Mouse (Mus musculus) thymus, postnatal 4 days (tissue): ENCODE data around the gene Etl4.

Source experiments
- DNase-seq: peaks from one replicate; pipeline ENCODE4 v3.0.0; 2021

The Etl4 gene

GRCm38 (mm10) chr2:20722165-20722991 is 812.8 kb downstream of the Etl4 start:
- no peak for DNase-seq

DNA sequence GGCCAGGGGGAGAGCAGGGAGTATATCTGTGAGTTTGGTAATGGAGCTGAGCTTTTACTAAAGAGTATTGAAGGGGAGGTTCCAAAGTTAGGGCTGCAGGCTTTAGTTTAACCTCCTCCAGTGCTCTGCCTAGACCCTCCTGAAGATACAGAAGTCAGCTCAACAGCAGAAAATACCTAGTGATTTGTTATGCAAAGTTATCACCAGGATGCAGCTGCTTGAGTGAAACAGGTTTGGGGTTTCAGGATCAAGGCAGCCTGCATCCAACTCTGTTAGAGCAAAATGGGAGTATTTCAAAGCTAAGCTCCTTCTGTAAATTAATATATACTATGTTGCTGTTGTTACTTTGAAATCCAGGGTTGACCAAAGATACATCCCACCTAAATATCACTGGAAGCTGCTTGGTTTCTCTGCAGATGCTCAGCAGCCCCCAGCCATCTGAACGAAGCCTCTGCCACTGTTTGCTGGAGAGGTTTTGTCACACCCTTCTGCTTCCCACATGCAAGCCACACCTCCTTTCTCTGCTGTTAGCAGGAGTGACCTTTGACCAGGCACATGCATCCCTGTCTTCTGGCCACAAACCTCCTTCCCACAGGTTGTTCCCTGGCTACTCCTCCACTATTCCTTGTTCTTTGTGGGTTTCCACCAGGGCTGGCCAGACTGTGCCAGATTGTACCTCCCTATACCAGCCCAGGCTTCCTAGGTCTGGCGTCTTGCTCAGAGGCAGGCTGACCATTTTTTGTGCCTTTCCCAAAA is 814.6 kb downstream of the Etl4 start:
- no peak for DNase-seq

DNA sequence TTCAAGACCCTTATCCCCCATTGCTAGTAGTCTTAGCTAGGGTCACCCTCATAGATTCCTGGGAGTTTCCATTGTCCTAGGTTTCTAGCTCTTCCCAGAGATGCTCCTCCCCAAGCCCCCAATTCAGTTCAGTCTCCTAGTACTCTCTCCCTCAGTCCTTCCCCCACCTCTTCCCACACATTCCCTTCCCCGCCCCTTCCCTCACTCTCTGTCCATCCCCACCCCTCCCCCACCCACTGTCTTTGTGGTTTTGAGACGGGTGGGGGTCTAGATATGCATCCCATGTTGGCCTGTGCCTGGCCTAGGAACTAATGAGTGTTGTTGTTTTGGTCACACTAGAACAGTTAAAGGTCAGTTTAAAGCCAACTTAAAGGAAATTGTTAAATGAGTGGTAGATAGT is 817.4 kb downstream of the Etl4 start:
- DNase-seq: no peak

DNA sequence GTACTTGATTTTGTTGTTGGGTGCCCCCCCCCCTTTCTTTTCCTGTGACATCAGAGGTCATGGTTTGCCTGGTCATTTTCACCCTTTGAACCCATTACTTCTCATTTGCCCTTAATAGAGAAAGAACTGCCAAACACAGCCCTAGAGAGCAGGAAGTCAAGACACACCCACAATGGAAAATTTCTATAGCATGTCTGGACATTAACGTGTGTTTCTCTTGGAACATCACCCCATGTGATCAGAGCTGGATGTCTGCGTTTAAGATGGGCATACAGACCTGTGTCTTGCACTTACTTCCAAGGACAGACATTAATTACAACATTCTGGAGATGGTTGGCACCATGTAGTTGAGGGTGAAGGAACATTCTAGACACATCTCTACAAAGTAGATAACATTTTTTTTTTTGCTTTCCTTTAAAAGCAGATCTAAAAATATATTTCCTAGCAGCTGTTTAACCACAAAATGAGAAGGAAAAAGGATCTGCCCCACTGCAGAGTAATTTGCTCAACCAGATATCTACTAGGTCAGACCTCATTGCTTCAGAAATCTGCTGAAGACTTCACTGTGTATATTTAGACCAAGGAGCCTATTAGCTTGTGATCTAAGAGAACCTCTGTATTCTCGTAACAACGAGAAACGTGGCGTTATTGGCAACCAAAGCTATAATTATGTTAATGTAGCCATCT is 818.3 kb downstream of the Etl4 start:
- DNase-seq: no peak

DNA sequence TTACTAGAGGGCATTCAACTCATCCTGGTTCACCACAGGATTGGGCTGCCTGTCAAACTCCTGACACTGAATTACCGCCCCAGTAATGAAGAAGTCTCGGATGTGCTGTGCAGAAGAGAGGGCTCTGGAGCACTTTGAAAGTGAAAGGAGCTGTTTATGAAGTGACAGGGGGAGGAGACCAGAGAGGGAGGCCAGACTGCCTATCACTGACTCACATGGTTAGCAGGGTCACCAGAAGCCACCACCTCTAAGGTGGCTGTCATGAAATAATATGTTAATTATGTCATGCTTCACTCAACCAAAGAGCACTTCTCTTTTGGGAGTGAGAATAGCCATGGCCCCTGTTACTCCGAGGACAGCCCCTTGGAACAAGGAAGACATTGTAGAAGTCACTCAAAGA is 825.9 kb downstream of the Etl4 start:
- DNase-seq: no peak

GRCm38 (mm10) chr2:20736324-20737015 is 826.9 kb downstream of the Etl4 start:
- no peak for DNase-seq

GRCm38 (mm10) chr2:20737112-20737808 is 827.7 kb downstream of the Etl4 start:
- no peak for DNase-seq

GRCm38 (mm10) chr2:20737837-20738236 is 828.3 kb downstream of the Etl4 start:
- DNase-seq: no peak

GRCm38 (mm10) chr2:20747723-20748122 is 838.1 kb downstream of the Etl4 start:
- no peak for DNase-seq

DNA sequence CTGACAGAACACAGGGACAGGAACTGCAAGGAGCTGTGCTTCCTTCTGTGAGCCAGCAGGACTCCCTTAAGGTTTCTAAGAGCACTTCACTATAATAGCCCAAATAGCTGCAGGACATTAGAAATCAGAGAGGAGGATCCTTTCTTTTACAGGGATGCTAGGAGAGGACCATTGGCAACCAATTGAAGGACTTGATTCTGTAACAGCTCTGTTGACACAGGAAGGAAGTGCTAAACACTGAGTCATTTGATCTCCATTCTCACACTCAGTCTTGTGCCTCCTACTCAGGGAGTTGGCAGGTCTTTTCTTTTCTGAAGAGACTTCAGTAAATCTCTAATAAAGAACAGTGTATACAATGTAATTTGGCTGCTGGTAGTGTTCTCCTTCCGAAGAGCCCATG is 838.9 kb downstream of the Etl4 start:
- DNase-seq: no peak

DNA sequence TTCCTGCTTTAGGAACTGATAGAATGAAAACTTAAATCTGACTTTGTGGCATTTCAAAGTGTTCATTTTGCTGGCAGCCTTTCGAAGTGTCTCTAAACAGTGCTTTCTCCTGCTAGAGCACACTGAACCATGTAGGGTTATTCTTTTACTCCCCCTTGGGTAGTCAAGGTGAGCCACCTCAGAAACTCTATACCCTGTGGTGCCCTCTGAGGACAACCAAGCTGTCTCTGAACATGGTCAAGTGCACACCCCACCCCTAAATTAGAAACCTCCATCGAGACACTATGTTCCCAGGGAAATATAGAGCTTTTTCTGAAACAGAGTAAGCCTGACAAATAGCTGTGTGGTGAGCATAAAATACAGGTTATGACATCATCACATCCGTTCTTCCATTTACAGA is 840.1 kb downstream of the Etl4 start:
- DNase-seq: no peak

DNA sequence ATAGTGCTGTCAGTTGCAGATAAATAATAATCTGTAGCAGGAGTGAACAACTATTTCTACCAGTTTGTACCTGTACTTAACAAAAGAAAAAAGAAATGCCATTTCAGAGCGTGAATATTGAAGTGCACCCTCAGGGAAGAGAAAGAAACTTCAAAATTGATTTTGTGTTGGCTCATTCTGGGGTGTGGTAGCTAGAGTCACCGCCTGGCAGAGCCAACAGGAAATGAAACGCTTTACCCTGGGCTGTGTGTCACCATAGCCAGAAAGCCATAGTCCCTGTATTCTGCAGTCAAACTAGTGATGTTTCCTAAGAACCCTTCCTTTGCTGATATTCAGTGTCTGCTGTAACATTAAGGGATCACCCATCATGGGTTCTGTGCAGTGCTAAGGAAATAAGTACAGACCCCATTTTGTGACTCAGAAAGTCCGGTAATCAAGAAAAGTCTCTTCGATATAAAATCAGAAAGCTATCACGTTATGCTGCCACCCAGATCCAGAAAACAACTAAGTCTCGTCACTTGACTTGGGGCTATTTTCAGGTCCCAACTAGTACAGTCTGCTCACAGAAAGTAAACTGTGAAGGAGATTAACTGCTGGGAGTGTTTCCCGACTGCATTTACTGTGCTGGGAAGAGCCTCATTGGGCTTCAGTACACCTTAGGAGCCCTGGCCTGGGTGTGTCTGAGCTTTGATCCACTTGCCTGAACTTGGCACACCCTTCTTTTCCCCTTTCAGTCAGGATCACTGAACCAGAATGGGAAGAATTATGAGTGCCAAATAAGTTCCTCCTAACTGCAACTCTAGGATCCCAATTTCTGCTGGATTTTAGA is 843.9 kb downstream of the Etl4 start:
- DNase-seq: no peak

GRCm38 (mm10) chr2:20756964-20757363 is 847.4 kb downstream of the Etl4 start:
- no peak for DNase-seq

- no peak for DNase-seq
These were observed 849.6 kb downstream of the Etl4 start for GRCm38 (mm10) chr2:20759045-20759662.

DNA sequence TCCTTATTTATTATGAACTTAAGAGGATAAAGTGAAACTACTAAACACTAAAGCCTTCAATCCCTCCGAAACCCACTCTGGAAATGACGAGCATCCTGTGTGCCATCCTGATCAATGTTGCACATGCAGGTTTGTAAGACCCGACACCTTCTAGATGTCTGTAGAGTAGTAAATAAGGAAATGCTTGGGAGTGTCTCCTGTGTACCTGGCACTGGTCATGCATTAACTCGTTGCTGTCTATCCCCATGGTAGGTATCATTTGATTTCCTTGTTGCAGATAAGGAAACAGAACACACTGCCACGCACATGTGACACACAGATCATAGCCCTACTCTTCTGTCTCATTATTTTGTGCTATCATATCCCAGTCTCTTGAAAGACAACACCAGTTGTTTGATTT is 851.7 kb downstream of the Etl4 start:
- DNase-seq: no peak

- DNase-seq: no peak
These were observed 852.2 kb downstream of the Etl4 start for GRCm38 (mm10) chr2:20761751-20762150.

DNA sequence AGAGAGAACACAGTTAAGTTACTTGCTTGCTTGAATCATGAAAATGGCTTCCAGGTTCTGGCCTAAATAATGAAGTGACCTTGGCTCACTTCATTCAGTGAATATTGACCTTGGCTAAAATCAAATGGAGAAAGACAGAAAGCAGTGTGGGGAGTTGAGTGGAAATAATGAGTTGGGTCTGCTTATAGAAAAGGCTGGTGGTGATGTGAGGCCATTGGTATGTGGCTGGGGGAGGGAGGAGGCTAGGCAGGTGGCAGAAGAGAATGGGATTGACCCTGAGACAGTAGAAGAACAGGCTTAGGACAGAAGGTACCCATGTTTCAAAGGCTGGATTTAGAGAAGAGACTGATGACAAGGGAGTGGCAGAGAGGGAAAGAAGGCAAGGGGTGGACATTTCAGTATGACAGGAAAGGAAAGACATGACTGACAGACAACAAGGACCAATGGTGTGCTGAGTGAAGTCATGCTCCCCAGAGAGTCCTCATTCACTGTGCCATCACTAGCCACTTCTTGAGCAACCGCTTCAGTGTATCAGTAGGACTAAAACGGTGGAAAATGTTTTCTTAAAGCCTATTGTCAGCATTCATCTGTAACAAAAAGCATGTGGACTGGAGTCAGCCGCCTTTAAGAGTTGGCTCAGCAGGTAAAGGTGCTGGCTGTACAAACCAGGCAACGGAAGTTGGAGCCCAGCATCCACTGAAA is 854.1 kb downstream of the Etl4 start:
- no peak for DNase-seq

DNA sequence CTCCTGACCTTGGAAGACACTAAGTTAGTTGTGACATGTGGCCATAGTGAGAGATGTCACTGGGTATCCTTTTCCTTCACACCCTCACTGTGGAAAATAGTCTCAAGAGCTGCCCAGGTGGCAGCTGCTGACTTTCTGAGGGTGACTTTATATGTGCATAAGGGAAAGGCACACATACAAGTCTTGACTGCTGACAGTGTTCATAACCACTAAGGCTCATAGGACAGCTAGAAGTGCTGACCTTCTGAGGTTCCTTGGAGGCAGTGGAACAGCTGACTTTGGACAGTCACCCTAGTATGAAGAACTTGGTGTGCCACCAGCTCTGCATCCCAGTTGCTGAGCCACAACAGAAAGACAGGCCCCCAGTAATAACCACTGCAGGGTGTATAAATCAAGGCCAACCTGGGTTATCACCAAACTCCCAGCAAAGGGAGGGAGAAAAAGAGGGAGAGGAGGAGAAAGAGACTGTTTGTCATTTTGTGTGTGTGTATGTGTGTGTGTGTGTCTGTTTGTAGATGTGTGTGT is 855.0 kb downstream of the Etl4 start:
- no peak for DNase-seq

- DNase-seq: no peak
These were observed 859.1 kb downstream of the Etl4 start for GRCm38 (mm10) chr2:20768681-20769080.

- no peak for DNase-seq
These were observed 860.6 kb downstream of the Etl4 start for GRCm38 (mm10) chr2:20770171-20770570.
